Mouse (Mus musculus) layer of hippocampus, postnatal 36 days (tissue): ENCODE measurements around the gene Colq. TPM values are rescaled to one million over a fixed set of nuclear protein-coding genes. Genes with fewer than 3 reads are reported as not detected.
A peak's percentile ranks its signal among the peaks of the same experiment; 100 is the strongest.

Source experiments
- DNase-seq, 2 experiments: peaks; one replicate each; pipeline ENCODE4 v3.0.0; 2022
- total RNA-seq, 2 experiments: library from RNA; stranded (reverse); gene quantifications; 2 replicates each; pipeline ENCODE4 v1.2.3; 2021

Gene Colq
- total RNA-seq, 2 experiments from 2014 or later = 0.15 to 0.35 TPM

DNA sequence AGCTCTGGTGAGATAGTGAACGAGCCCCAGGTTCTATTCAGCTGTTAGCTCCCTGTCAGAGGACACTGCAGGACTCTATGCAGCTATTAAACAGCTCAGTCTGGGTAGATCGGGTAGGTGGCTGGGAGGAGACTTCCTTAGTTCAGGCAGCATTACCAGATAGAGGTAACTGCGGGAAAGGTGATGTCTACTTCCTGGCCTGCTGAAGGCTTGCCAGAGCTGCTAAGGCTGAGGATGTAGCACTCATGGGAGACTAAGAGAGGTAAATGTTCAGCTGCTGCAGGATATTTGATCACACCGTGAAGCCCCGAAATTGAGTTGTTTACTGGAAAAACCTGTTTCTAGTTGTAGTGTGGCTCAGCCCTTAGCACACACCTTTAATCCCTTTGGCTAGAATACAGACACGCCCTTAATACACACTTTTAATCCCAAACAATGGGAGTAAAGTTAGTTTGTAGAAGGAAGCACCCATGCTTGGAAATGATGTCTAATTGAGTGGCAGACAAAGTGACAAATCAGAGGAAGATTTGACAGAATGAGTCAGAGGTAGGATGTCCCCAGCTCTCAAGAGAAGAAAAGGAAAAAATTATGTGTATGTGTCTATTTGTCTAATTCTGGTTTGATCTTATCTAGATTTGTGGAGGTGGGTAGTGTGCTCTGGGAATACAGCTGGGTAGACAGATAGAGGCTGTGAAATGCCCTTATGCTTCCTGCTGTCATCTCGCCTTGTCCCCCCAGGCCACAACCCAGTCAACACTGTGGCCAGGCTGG is 65.9 kb downstream of the Colq start:
- DNase-seq = no peak

DNA sequence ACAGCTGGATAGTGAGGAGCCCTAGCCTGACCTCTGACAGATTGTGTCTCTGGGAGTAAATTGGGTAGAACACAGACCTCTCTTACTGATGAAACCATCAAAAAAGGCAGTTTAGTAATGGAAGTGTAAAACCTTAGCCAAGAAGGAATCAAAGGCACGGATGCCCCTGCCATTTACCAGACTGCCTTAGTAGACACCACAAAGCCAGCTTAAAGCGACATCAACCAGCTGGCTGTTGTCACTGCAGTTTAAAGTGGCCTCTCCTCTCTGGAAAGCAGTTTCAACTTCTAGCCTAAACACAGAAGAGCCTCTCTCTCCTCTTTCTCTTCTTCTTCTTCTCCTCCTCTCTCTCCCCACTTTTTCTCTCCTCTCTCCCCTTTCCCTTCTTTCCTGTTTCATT is 69.8 kb downstream of the Colq start:
- DNase-seq = no peak

DNA sequence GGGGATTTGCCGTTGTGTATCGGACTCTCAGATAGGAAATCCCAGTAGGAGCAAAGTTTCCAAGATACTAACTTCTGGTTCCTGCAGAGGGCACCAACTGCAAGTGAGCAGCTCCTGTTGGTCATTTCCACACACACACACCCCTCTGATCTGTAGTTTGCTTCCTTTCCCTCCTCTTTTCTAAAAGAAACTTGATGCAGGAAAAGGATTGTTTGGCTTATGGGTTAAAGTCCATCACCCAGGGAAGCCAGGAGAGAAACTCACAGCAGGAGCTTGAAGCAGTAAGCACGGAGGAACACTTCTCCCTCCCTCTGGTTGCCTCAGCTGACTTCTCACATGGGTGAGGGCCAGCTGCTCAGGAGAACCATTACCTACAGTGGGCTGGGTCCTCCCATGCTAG is 72.0 kb downstream of the Colq start:
- DNase-seq = no peak

DNA sequence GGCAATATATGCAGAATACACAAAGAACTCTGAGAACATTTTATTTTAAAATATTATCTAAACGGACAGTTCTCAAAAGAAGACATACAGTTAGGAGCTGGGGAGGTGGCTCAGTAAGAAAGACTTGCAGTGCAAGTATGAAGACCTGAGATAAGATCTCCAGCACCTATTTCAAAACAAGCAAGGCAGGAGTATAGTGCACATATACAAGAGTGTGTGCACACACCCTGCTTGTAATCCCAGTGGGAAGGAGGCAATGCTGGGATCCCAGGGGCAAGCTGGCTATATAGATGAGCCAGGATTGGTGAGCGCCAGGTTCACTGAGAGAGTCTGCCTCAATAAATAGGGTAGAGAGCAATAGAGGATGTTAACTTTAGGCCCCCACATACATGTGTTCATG is 75.2 kb downstream of the Colq start:
- DNase-seq = no peak

DNA sequence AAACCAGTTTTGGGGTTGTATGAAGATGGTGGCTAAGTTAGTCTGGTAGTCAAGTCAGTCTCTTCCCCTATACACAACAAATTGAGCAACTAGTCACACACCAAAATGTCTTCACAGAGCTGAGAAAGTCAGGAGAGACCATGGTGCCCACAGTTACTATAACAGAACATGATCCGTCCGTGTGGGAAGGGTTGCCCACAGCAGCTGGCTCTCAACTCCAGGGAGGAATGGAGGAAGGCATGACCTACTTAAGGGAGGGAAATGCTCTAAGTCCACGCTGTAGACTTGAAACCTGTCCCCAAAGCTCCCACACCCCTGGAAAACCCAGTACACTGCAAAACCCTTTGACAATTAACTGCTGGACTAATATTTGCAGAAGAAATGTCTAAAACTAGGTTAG is 80.8 kb downstream of the Colq start:
- no peak for DNase-seq

DNA sequence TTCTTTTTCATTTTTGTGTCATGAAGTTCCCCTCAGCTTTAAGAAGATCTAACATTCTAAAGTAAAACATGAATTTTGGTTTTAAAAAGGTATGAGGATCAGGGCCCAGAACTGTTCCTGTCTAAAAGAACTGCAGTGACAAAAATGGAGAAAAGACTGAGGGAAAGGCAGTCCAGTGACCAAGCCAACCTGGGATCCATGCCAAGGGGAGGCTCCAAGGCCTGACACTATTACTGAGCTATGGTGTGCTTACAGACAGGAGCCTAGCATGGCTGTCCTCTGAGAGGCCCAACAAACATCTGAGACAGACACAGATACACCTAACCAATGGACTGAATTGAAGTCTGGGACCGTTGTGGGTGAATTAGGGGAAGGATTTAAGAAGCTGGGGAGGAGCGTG is 81.2 kb downstream of the Colq start:
- no peak for DNase-seq

DNA sequence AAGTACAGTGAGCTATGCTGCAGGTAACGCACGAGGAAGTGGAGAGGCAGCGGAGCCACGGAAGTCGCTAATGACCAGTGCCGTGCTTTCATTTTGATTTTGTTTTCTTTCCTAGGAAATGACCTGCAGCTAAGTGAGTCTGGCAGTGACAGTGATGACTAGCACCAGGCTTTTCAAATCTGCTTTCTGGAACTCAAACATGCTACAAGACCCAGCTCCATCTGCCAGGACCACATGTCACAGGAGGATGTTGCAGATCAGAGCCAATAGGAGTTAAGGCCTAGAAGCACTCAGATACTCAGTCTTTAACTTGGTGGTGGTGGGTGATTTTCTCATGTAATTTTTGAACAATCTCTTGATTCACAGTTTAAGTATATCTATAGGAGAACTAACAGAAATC is 84.7 kb downstream of the Colq start:
- peak; percentile 67 to 75 for DNase-seq

DNA sequence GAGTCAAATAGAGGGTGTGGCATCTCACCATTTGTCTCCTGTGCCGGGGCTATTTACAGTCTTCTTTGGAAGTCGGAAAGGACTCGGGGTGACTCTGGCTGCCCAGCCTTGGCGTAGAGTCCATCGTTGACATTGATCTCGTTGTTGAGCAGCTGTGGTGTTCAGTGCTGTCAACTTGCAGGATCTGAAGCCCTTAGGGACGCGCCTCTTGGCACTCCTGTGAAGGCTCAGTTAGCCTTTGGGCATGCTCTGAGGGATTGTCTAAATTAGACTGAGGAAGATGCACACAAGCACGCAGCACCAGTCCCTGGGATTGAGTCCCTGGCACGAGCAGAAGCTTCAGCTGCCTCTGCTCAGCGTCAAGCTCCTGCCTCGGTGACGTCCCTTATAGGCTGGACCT is 87.7 kb downstream of the Colq start:
- no peak for DNase-seq

DNA sequence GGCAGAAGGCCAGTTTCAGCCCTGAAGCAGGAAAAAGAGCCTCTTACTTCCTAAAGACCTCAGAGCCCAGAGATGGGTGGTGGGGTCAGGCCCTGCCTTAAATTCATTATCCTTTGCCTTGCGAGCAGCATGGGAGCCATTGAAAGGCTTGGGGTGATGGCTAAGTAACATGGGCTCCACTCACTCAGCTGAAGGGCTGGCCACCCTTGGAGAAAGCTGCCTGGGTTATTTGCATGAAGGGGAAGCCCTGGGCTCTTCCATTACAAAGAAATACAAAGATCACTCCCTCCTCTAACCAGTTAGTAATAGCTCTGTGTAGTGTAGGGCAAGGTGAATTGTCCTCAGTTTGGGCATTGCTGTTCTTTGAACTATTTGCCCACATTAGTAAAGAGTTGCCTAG is 91.6 kb downstream of the Colq start:
- DNase-seq = no peak

DNA sequence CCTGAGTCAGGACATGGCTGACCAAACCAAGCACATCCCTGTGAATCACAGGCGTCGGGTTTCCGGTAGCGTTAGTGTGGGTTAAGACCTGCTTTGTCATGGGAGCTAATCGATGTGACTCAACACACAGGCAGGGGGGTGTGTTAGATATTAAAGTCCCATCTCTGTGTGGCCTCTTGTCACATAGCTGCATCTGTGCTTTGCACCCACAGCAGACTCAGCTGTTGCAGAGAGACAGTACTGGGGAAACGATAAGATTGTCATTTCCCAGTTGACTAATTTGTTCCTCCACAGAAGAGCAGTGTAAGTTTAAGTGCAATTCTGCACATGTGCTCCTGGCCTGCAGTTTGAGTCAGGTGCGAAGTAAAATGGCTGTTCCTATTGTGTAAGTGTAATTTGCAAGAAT is 94.9 kb downstream of the Colq start:
- no peak for DNase-seq

DNA sequence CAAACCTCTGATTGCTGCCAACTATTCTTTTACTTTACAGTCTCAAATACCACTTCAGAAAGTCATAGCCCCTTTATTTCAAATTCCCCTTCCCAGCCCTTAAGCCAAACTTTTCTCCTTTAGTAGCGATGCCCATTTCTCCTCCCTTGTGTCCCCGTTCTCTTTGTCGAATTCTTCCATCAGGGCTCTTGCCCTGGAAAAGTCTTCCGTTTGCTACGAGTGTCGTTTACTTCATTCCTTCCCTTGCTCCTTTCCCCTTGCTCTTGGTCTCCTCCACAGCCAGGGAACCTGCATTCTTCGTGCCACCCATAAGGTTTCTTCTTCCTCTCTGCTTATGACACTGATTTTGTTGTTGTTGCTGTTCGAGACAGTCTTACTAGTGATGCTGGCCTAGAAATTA is 95.6 kb downstream of the Colq start:
- DNase-seq = no peak

DNA sequence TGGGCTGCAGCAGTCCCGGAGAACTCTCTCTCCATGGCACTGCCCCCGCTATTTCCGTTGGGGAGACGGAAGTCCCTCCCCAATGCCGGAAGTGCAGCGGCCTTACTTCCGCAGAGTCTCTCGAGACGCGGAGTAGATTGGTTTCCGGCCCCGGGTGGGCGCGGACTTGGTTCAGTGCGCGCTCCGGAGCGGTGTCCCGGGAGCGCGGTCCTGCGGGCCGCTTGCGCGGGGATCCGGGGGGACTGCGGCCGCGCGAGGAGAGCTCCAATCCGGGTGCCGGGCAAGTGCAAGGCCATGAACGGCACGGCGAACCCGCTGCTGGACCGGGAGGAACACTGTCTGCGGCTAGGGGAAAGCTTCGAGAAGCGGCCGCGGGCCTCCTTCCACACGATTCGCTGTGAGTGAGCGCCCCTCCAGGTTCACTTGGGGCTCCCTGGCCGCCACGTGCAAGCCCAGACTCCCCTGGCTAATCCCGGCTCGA is 96.1 kb downstream of the Colq start, which contains the start of gene Mettl6:
Gene Mettl6, minus strand, starts transcription at position 66 of the 481 bp plus-strand sequence.
- DNase-seq = peak; percentile 90 to 91

DNA sequence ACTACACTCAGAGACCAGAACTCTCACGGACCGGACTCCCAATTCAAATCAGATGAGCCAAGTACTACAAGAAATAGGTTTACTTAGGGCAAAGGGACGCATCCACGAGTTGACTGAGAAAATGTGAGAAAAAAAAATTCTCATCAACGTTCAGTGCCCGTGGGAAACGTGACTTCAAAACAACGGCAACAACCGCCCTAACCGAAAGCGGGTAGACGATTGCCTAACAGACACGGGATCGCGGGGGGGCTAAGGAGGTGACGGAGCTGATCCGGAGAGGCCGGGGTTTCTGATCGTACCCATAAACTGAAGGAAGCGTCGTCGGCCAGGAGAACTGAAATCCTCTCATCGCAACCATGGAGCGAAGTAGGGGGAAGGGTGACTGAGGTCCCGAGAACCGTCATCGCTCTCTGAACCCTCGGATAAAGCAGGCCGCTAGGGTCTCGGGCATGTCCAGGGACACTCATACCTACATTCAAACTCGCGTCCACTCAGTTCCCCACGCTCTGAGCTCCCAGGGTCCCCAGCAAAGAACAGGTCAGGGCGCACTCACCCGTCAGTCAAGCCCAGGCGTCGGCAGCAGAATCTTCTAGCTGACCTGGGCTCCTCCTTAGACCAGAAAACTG is 96.7 kb downstream of the Colq start, which contains the start of gene Eaf1:
Gene Eaf1, plus strand, starts transcription at position 51 of the 626 bp plus-strand sequence.
- no peak for DNase-seq

DNA sequence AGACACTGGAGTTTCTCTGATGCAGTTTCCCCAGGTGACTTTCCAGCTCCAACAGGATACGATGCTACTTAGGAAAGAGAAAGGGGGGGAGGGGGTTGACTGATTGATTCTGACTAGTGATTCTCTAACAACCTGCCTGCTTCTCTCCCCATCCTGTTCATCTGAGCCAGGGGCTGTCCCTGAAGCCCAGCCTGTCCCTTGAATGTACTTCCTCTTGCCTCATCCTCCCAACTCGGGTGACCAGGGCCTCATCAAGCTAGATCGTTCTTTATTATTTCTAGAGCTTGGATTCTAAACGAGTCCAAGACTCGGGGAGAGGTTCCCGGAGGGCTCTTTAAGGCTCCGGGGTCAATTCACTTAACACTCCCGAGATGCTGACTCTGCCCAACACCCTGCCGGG is 97.2 kb downstream of the Colq start:
- DNase-seq = no peak

DNA sequence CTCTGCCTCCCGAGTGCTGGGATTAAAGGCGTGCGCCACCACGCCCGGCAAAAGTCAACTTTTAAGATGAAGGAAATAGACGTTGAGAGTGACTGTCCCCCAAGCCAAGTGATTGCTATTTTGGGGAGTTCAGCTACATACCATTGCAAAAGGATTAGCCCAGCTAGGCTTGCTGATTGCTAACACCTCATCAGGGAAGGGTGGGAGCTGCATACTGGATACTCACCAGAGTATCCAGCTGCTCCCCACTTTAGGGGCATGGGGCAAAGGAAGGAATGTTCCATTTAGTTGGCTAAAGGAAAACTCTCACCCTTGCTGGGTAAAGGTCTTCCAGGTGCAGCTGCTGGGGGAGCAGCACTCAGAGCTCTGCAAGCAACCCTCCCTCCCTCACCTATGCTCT is 103.1 kb downstream of the Colq start:
- no peak for DNase-seq

DNA sequence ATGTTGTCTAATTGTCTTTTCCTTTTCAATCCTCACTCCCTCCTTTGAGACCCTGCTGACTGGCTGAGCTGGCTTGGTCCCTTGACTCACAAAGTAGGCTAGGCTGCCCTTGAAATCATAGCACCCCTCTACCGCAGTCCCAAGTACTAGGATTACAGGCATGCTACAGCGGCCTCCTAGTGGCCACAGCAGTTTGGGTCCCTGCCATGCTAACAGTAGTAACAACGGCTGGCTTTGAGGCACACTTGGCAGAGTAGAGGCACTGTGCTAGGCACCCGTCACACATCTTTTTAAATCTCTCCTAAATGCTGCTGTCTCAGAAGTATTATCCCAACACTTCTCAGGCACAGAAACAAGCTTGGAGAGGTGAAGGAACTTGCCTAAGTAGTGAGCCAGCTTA is 104.7 kb downstream of the Colq start:
- no peak for DNase-seq

DNA sequence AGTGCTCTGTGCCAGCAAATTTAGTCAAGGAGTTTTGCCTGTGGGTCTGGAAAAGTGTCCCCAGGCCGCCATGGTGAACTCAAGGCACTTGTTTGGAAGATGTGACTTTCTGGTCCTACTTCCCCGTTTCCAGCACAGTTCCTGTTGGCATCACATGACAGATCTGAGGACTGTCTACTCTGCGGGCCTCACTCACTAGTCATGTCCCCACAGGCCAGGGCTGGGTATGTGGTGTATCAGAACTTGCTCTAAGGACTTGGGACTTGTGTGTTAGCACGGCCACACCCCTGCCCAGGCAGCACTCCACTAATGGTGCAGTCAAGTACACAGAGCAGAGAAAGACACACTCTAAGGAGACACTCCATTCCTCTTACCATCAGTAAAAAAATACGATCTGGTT is 108.7 kb downstream of the Colq start:
- DNase-seq = no peak

DNA sequence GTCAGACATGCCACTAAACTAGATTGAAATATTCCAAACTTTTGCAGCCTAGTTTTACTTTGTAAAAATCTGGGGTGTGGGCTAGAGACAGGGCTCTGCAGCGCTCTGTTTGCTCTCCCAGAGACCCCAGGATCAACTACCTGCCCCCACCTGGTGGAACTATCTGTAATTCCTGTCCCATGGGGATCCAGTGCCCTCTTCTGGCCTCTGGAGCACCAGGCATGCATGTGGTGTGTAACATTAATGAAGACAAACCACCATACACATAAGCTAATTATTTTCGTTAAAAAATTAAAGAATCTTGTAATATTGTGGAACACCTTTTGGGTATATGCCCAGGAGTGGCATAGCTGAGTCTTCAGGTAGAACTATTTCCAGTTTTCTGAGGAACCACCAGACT is 117.8 kb downstream of the Colq start:
- no peak for DNase-seq

Other genes starting within 250 kb of the Colq start
- 100 to 1,000 TPM; 157 to 168 TPM for gene Sh3bp5, start 155.3 kb downstream of the Colq start, total RNA-seq
- 10 to 100 TPM; 14.5 to 16.3 TPM for gene Eaf1, start 96.9 kb downstream of the Colq start, total RNA-seq
- gene Mettl6, start 96.3 kb downstream of the Colq start, total RNA-seq = 10 to 100 TPM; 25.0 to 29.4 TPM
- not detected for gene Gm49387, start 49.5 kb upstream of the Colq start, total RNA-seq
- 10 to 100 TPM in 1 of 2 experiments, 1 to 10 TPM in 1; 9.5 to 10.9 TPM for gene Btd, start 49.7 kb upstream of the Colq start, total RNA-seq
- 1 to 10 TPM; 6.6 to 9.8 TPM for gene Hacl1, start 49.9 kb upstream of the Colq start, total RNA-seq
- gene Ankrd28, start 239.3 kb upstream of the Colq start, total RNA-seq = 10 to 100 TPM; 53.5 to 55.2 TPM